Mouse (Mus musculus): Measurements from ENCODE around the gene Anxa9.
"Not testable (repeated sequence)": the region's sequence is repeated elsewhere in the genome, so short reads cannot be mapped to it uniquely, and the experiment has no call there.

The Anxa9 gene

DNA sequence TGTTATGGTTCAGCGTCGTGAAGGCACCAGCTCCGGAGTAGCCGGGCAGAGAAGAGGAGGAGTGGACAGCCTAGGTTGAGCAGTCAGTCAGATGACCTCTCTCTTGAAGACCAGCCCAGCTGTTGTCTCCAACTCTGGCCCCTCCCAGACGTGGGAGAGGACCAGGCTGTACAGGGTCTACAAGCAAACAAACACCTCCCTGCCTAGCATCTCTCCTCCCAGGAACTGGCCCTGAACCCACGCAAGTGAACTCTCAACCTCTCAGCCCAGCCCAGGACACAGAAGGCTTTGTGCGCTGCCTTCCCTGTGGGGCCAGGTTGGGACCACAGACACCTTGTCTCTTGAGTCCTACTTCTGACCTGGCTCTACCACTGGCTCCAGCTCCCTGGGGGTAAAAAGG, at the start of gene Anxa9:
Gene Anxa9, minus strand, starts transcription at position 77 of the 400 bp plus-strand sequence.
- no peak for DNase-seq (ENCODE audit: low spot score)

GRCm38 (mm10) chr3:95355911-95356544, 49.1 kb upstream of the Anxa9 start:
- peak; percentile 3 for DNase-seq (ENCODE audit: low spot score)

GRCm38 (mm10) chr3:95349491-95349890, 42.5 kb upstream of the Anxa9 start:
- DNase-seq (ENCODE audit: low spot score): no peak

GRCm38 (mm10) chr3:95348343-95348742, 41.4 kb upstream of the Anxa9 start:
- DNase-seq (ENCODE audit: low spot score): not testable (repeated sequence)

- no peak for DNase-seq (ENCODE audit: low spot score)
Measured at GRCm38 (mm10) chr3:95346454-95346853, 39.5 kb upstream of the Anxa9 start.

GRCm38 (mm10) chr3:95343356-95344000, 36.5 kb upstream of the Anxa9 start:
- DNase-seq (ENCODE audit: low spot score): not testable (repeated sequence)

DNA sequence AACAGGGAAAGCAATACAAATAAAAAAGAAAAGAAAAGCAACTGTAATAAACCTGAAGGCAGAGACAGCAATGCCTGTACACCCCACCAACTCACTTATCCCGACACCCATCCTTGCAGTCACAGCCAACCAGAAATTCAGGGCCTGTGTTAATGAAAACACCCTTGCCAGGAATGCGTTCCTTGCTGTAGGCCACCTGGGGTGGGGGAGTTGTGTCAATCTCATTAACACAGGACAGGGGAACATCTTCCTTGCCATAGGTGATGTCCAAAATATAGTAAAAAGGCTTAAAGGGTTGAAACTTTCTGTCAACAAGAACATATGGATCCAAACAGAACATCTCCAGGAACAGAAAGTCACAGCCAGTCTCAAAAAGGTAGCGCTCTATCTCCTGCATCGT, 31.3 kb upstream of the Anxa9 start:
- DNase-seq (ENCODE audit: low spot score): no peak

DNA sequence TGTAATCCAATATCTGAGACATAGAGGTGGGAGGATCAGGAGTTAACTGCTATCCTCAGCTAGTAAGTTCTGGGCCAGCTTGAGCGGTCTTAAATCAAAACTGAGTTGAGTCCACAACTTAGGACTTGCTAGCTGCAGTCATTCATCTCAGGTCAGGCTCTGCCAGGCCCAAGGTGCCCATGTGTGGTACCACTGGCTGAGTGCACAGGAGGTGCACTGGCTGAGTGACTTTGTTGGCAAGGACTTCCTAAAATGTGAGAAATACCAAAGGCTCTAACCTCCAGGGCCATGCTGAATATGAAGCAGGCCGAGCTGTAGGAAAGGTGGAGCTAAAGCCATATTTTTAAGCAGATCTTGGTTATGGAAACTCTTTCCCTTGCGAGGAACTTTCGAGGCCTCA, 30.4 kb upstream of the Anxa9 start:
- no peak for DNase-seq (ENCODE audit: low spot score)

DNA sequence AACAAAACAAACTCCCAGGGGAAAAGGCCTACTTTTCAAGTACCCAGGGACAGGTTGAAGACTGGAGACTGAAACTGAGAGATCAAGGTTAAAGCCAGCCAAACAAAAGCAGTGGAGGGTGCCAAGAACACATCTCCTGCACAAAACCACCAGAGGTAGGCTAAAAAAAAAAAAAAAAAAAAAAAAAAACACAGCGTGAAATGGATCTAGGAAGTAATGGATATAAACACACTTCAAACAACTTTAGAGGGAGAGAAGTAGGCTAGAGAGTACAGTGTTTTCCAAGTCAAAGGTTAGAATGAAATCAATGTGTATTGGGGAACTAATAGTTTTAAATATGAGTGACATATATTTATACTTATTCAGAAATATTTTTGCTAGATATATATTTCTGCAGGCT, 24.6 kb upstream of the Anxa9 start:
- DNase-seq (ENCODE audit: low spot score): no peak

- DNase-seq (ENCODE audit: low spot score): no peak
Measured at GRCm38 (mm10) chr3:95328803-95329404, 21.9 kb upstream of the Anxa9 start.

GRCm38 (mm10) chr3:95324454-95325144, 17.6 kb upstream of the Anxa9 start:
- no peak for DNase-seq (ENCODE audit: low spot score)

- no peak for DNase-seq (ENCODE audit: low spot score)
Measured at GRCm38 (mm10) chr3:95323429-95323828, 16.5 kb upstream of the Anxa9 start.

DNA sequence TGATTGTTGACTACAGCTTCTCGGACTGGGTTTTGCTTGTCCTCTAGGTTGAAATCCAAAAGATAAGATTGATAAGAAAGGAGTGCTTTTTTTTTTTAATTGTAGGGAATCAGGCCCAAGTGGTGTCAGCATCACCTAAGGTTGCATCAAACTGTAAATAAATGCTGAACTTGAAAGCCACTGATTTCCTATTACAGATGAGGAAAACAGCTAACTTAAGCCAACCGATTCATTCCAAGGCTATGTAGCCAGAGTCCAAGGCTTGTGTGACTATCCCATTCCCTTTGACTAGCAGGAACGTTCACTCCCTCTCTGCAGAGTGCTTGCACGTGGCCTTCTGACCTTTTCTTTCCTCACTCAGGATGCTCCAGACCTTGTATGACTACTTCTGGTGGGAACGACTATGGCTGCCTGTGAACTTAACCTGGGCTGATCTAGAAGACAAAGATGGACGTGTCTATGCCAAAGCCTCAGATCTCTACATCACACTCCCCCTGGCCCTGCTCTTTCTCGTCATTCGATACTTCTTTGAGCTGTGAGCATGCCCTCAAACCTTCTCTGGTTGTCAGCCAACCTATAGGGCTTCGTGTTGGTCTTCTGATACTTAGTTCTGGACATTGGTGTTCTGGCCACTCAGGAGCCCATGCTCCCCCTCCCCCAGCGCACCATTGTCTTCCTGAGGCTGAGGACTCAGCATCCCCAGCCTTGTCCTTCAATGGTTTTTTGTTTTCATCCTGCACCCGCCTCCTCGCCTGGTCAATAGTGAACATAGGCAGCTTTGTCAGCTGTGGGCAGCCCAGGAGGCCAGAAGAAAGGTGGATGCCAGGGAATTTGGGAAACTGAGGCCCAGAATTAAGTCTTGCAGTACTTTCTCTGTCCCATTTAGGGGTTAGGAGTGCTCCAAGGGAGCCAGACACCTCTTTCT, 13.0 kb upstream of the Anxa9 start:
- DNase-seq (ENCODE audit: low spot score): no peak

- DNase-seq (ENCODE audit: low spot score): no peak
Measured at GRCm38 (mm10) chr3:95319110-95319509, 12.1 kb upstream of the Anxa9 start.

- no peak for DNase-seq (ENCODE audit: low spot score)
Measured at GRCm38 (mm10) chr3:95318548-95318947, 11.6 kb upstream of the Anxa9 start.

DNA sequence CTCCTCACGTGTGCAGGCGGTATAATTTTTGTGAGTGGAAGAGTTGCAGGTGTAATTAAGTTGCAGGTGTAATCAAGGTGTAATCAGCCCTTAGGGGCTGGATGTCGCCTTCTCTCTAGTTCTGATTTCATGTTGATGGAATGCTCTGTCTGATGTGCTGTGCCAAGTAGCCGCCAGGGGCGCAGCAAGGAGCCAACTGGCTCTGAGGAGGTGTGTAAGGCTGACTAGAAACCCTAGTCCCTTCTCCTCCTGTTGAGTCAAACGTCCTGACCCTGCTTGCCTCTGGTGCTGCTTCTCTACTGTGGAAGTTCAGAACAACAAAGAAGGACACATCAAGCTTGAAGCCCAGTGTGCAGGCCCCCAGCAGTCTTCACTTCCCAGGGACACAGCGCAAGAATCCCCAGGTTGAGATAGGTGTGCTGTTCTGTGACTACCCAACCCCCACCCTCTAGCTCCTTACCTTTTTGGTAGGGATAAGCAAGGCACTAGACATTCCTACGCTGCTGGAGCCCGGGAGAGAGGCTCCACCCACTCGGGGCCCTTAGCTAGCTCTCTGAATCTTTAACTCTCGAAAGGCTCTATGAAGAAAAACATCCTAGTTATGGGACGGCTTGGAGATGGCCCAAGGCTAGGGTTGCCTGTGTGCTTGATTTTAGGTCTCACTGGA, 10.6 kb upstream of the Anxa9 start:
- DNase-seq (ENCODE audit: low spot score): peak; percentile 34

DNA sequence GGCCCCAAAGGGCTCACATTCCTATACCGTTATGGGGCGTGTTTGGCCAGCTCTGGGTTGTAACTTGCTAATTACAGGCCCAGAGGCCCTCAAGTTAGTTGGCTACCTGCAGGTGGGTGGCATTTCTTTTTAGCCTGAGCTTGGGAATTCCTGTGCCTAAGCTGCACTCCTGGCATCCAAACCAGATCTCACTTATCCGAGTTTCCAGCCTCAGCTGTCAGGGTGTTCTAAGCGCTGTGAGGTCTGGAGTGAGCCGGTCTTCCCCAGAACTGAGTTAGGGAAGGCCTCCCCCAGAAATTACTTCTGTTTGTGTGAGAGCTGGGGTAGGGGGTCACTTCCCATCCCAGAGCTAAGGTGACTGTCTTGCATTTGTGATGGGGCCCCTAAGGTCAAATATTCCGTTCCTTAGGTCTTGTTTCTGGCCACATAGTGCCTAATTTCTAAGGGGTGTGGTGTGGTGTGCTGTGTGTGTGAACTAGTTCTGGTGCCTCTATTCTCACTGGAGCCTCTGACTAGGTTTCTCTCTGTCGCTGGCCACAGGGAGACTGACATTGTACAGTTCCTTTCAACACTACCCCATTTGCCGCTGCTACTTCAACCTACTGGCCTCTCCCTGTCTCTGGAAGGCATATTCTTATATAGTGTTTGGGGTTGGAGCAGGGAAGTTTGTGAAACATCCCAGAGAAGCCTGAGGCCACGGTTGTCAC, 9.0 kb upstream of the Anxa9 start:
- no peak for DNase-seq (ENCODE audit: low spot score)

- DNase-seq (ENCODE audit: low spot score): peak; percentile 90
Measured at GRCm38 (mm10) chr3:95315094-95315843, 8.3 kb upstream of the Anxa9 start.

DNA sequence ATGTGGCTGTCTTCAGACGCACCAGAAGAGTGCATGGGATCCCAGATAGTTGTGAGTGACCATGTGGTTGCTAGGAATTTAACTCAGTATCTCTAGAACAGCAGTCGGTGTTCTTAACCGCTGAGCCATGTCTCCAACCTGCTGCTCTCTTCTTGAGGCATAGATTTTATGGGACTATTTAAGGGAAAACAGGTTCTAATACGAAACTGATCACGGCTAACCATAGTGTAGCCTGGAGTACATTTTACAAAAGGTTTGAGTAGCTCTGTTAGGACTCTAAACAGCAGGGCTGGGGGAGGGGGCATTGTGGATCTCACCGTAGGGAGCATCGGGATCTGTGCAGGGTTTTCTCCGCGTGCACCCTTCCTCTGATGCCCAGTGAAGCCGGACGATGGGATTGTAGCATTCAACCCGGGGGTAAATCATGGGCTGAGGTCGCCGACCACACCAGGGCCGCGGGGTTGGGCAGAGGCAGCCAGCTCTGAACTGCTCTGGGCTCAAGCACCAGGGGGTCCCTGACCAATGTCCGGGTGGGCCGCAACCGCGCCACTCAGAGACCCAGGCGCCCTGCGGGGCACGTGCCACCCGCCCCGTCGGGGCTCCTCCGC, 7.6 kb upstream of the Anxa9 start, which contains the start of gene Cers2:
Gene Cers2, plus strand, starts transcription at position 306 of the 608 bp plus-strand sequence.
- no peak for DNase-seq (ENCODE audit: low spot score)

Measured in spleen, adult 12 weeks (tissue).